Mouse (Mus musculus) forebrain, embryonic 11.5 days (tissue): ENCODE measurements around the gene Dhx8. TPM values are rescaled to one million over a fixed set of nuclear protein-coding genes. Genes with fewer than 3 reads are reported as not detected.
A peak's percentile ranks its signal among the peaks of the same experiment; 100 is the strongest.

ENCODE experiments used
- ATAC-seq: fragments of 200-750 bp; cut with Nextera tagmentation; replicated peaks from 2 replicates; pipeline ENCODE4 v1.8.0; 2017; ENCODE audit warnings: moderate TSS enrichment; ENCODE audit not compliant: low FRiP score
- DNase-seq: peaks from one replicate; pipeline ENCODE4 v3.0.0-alpha.2; 2017; ENCODE audit warnings: low spot score
- H3K27ac ChIP-seq: fragments of 300-500 bp; sonication (generic); 2 replicates; pipeline ENCODE4 v1.5.1; 2014; ENCODE audit warnings: low read depth, low read length
- H3K27me3 ChIP-seq: fragments of 300-500 bp; sonication (generic); 2 replicates; pipeline ENCODE4 v1.6.1; 2014; ENCODE audit warnings: mild to moderate bottlenecking, low read length, mixed read lengths; ENCODE audit not compliant: control insufficient read depth, insufficient read depth
- H3K36me3 ChIP-seq: fragments of 300-500 bp; sonication (generic); 2 replicates; pipeline ENCODE4 v1.6.1; 2014; ENCODE audit warnings: mild to moderate bottlenecking, low read length, moderate library complexity, mixed read lengths; ENCODE audit not compliant: control insufficient read depth, insufficient read depth
- H3K4me1 ChIP-seq: fragments of 300-500 bp; sonication (generic); replicated peaks from 2 replicates; pipeline ENCODE4 v1.6.1; 2014; ENCODE audit warnings: low read length, mixed read lengths; ENCODE audit not compliant: control insufficient read depth, insufficient read depth
- H3K4me2 ChIP-seq: fragments of 300-500 bp; sonication (generic); 2 replicates; pipeline ENCODE4 v1.6.1; 2014; ENCODE audit warnings: low read depth, mild to moderate bottlenecking, low read length, moderate library complexity, mixed read lengths; ENCODE audit not compliant: severe bottlenecking
- H3K4me3 ChIP-seq: fragments of 300-500 bp; sonication (generic); 2 replicates; pipeline ENCODE4 v1.5.1; 2014; ENCODE audit warnings: low read depth, low read length
- H3K9ac ChIP-seq: fragments of 300-500 bp; sonication (generic); 2 replicates; pipeline ENCODE4 v1.6.1; 2014; ENCODE audit warnings: low read length
- H3K9me3 ChIP-seq: fragments of 300-500 bp; sonication (generic); 2 replicates; pipeline ENCODE4 v1.6.1; 2016; ENCODE audit warnings: low read length, mixed read lengths; ENCODE audit not compliant: control insufficient read depth
- WGBS: fragments of 180-500 bp; shearing (Covaris S2); extraction: QIAGEN DNeasy Blood & Tissue Kit; methylation state at CpG from one replicate; pipeline ENCODE4 v1.1.7; 2014; 5-methylcytosine and 5-hydroxymethylcytosine counted together
- polyA plus RNA-seq: library from polyadenylated mRNA; unstranded; fragments of >200 nt; fragmentation: Nextera tagmentation; extraction: Ambion mirVana; gene quantifications from 2 replicates; pipeline ENCODE4 v1.2.1, GENCODE M21; 2014

Dhx8 gene
- polyA plus RNA-seq, 1 experiment from 2014 or later = 43.6 TPM

DNA sequence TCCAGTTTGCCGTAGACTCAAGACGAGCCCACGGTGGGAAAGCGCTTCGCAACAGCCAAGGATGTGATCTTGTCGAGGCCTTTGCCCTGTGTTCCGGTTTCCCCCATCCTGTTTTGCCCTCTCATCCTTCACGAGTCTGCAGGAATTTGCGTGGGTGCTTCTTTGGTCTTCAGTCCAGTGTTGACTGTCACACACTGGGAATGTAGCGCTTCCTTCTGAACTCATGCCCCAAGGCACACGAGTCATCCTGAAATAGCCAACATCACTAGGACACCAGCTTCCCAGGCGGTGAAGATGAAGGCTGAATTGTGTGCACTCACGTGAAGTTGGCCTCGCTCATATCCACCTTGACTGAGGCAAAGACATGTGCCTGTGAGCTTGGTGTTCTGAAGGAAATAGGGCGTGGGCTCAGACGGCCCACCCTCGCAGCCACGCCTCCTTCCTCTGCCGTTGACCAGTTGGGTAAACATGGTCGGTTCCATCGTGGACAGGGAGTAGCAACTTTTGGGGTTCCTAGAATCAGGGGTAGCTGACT, 12.7 kb upstream of the Dhx8 start:
- ATAC-seq (no peak), DNase-seq (no peak)
- no peaks in the 10 kb centered on the region for H3K36me3 ChIP-seq
- no peak overlapping the region for H3K9ac ChIP-seq
- no peak overlapping the region for H3K4me3 ChIP-seq
- no peak overlapping the region for H3K4me2 ChIP-seq
- no peak overlapping the region for H3K27ac ChIP-seq
- H3K9me3 ChIP-seq = no peaks in the 10 kb centered on the region
- H3K27me3 ChIP-seq = no peaks in the 10 kb centered on the region
- WGBS = 82% methylated on average over 21 of the region's 21 CpGs
- H3K4me1 ChIP-seq = no peaks in the 10 kb centered on the region

DNA sequence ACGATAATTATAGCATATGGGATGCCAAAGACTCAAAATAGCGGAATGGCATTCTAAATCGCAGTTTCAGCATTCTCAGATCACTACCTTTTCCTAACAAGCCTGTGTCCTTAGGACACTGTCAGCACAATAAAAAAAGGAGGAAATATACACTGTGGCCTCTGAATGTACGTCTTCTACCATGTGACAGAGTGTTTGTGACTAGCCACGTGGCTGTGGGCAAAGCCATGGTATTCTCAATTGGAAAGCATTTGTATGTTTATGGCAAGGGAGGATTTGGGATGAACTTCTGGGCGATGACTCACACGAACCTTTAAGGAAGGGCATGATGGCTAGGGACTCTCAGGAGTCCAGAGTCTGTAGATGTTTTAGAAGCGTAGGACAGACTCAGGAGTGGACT, 7.7 kb upstream of the Dhx8 start:
- H3K4me1 ChIP-seq = no peaks in the 10 kb centered on the region
- H3K9me3 ChIP-seq = no peaks in the 10 kb centered on the region
- H3K27ac ChIP-seq = no peak overlapping the region
- DNase-seq = no peak
- H3K4me2 ChIP-seq = no peak overlapping the region
- no peaks in the 10 kb centered on the region for H3K27me3 ChIP-seq
- ATAC-seq = no peak
- H3K36me3 ChIP-seq = no peaks in the 10 kb centered on the region
- WGBS = 81% methylated on average over 8 of the region's 8 CpGs
- H3K9ac ChIP-seq = no peak overlapping the region
- H3K4me3 ChIP-seq = no peak overlapping the region

DNA sequence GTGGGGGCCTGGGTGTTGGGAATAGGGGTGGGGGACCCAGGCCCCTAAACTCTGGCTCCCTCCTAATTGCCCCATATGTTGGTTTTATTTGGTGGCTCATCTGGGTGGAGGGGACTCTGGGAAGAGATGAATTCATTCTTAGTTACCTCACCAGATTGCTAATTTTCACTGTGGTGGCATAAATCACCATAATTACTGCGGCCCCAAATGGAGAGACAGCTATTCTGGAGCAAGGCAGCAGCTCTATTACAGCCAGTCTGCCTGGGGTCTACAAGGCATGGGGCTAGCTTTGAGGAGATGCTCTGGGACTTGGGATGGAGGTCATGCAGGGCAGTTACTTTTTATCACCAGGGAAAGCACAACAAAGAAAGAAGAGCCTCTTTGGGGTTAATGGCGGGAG, 6.0 kb upstream of the Dhx8 start:
- WGBS = 50% methylated on average over 2 of the region's 2 CpGs
- no peaks in the 10 kb centered on the region for H3K4me1 ChIP-seq
- H3K27me3 ChIP-seq = no peaks in the 10 kb centered on the region
- H3K9me3 ChIP-seq = no peaks in the 10 kb centered on the region
- no peak overlapping the region for H3K4me2 ChIP-seq
- DNase-seq (no peak), ATAC-seq (no peak)
- no peaks in the 10 kb centered on the region for H3K36me3 ChIP-seq
- H3K4me3 ChIP-seq = no peak overlapping the region
- no peak overlapping the region for H3K27ac ChIP-seq
- H3K9ac ChIP-seq = no peak overlapping the region

DNA sequence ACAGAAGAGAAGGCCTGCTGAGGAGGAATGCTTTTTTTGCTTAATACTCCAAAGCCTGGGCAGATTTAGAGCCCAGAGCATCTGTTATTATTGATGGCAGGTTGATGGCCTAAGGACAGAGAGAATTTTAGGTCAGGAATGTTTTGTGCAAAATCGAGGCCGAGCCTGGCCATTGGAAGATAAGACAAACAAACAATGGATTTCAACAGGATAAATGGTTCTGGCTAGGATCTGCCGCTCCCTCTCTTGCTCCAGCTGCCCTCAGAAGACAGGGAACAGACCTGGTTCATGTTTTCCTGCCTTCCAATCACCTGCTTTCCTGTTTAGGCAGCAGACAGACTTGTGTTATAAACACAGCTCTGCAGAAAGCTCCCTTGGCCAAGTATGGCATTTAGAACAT, 3.4 kb upstream of the Dhx8 start:
- H3K27me3 ChIP-seq = no peaks in the 10 kb centered on the region
- no peak overlapping the region for H3K4me3 ChIP-seq
- no peak overlapping the region for H3K4me2 ChIP-seq
- H3K9me3 ChIP-seq = no peaks in the 10 kb centered on the region
- no peak overlapping the region for H3K9ac ChIP-seq
- no peak for ATAC-seq
- no peak overlapping the region for H3K27ac ChIP-seq
- no peak for DNase-seq
- no peaks in the 10 kb centered on the region for H3K36me3 ChIP-seq
- H3K4me1 ChIP-seq = peaks cover 2% of the 10 kb centered on the region; the same call in 1 of the 2 replicates
- 77% methylated on average over 3 of the region's 3 CpGs for WGBS

DNA sequence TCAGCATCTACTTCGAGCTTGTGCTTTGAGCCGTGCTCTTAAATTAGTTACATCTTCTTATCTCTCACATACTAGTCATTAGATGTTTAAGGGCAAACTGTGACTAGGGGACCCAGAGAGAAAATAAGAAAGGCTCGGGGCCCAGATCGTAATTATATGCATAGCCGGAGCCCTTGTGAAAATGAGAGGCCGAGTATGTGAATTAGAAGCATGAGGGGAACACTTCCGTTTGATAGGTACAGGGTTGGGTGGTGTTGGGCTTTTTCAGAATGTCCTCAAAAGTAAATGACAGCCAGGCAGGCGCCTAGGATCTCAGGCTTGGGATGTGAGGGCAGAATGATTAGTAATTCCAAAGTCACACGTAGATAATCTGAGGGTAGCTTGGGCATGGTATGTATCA, 877 bp downstream of the Dhx8 start:
- H3K4me2 ChIP-seq = peak overlapping the region; percentile 86
- ATAC-seq (no peak), DNase-seq (no peak)
- WGBS = 40% methylated on average over 9 of the region's 9 CpGs
- no peaks in the 10 kb centered on the region for H3K9me3 ChIP-seq
- peaks cover 9% of the 10 kb centered on the region; the same call in 1 of the 2 replicates for H3K36me3 ChIP-seq
- H3K27me3 ChIP-seq = no peaks in the 10 kb centered on the region
- H3K4me3 ChIP-seq = peak overlapping the region; percentile 79
- H3K9ac ChIP-seq = peak overlapping the region; percentile 76
- H3K4me1 ChIP-seq = peaks cover 2% of the 10 kb centered on the region; the same call in 1 of the 2 replicates
- no peak overlapping the region for H3K27ac ChIP-seq

DNA sequence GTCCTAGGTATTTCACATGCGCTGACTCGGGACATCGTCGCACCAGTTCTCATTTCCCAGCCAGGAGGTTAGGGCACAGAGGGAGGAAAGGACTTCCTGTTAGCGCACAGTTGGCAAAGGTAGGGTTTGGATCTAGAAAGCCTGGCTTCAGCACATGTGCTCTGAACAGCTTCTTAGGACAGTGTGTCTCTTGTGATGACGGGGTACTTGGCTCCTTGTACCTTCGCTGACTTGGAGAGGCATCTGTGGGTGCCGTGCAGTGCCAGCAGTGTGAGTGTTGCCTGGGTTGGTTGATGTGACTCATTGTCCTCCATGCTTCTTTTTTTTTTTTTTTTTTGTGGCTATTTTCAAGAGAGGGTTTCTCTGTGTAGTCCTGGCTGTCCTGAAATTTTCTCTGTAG, 23.9 kb downstream of the Dhx8 start:
- Histone ChIP-seq H3K4me1 (no peaks in the 10 kb centered on the region), H3K9me3 (no peaks in the 10 kb centered on the region), H3K27me3 (no peaks in the 10 kb centered on the region), H3K27ac (no peak overlapping the region), H3K4me3 (no peak overlapping the region), H3K36me3 (peaks cover 4% of the 10 kb centered on the region), H3K9ac (no peak overlapping the region), H3K4me2 (no peak overlapping the region)
- ATAC-seq (no peak), DNase-seq (no peak)
- WGBS = 94% methylated on average over 8 of the region's 8 CpGs

DNA sequence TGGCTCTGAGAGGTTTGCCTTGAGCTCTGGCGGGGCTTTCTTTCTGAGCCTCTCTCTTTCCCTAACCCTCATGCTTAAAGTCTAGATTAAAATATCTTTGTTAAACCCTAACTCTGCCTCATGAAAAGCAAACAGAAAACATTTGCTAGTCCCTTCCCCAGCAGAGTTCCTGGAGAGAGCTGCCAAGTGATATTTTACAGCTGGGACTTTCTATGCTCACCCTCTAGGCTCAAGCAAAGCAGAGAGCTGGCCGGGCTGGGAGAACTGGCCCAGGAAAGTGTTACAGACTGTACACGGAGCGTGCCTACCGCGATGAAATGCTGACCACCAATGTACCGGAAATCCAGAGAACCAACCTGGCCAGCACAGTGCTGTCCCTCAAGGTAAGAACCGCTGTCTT, 24.6 kb downstream of the Dhx8 start:
- Histone ChIP-seq H3K9ac (no peak overlapping the region), H3K4me2 (no peak overlapping the region), H3K9me3 (no peaks in the 10 kb centered on the region), H3K4me3 (no peak overlapping the region), H3K27ac (no peak overlapping the region), H3K27me3 (no peaks in the 10 kb centered on the region), H3K4me1 (no peaks in the 10 kb centered on the region), H3K36me3 (peaks cover 4% of the 10 kb centered on the region)
- ATAC-seq (no peak), DNase-seq (no peak)
- WGBS = 91% methylated on average over 8 of the region's 8 CpGs

DNA sequence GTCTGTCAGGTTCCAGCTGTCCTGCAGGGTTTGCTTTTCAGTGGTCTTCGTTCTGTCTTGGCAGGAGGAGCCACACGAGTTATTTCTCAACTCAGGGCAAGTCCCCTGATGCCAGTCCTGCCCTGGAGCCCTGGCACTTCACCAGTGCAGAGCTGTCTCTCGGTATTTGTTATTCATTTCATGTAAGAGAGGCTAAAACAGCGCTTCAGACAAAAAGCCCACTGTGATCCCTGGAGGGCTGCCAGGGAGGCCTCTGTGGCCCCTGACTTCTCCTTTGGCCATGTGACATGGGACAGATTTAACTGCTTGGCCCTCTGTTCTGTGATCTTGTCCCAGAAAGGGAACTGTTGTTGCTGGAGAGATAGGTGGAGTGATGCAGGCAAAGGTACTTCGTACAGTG, 25.7 kb downstream of the Dhx8 start:
- no peak overlapping the region for H3K4me3 ChIP-seq
- ATAC-seq (no peak), DNase-seq (no peak)
- no peak overlapping the region for H3K9ac ChIP-seq
- H3K27me3 ChIP-seq = no peaks in the 10 kb centered on the region
- peaks cover 4% of the 10 kb centered on the region for H3K36me3 ChIP-seq
- 85% methylated on average over 5 of the region's 5 CpGs for WGBS
- H3K9me3 ChIP-seq = no peaks in the 10 kb centered on the region
- H3K4me1 ChIP-seq = no peaks in the 10 kb centered on the region
- H3K4me2 ChIP-seq = no peak overlapping the region
- H3K27ac ChIP-seq = no peak overlapping the region

DNA sequence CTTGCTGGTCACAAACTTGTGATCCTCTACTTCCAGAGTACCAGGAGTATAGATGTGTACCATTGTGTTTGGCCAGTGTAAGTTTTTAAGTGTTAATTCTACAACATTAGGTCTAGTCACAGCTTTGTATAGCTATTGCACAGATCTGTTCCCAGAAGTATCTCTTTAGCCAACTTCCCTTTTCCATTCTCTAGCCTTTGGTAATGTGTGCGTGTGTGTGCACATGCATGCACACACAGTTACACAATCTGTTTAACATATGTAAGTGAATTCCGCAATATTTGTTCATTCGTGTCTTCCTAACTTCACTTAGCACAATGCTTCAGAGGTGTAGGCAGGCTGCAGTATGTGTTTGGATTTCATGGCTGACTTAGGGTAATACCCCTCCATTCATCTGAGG, 26.8 kb downstream of the Dhx8 start:
- H3K4me3 ChIP-seq = no peak overlapping the region
- ATAC-seq (no peak), DNase-seq (no peak)
- H3K4me2 ChIP-seq = no peak overlapping the region
- no peaks in the 10 kb centered on the region for H3K27me3 ChIP-seq
- no peak overlapping the region for H3K27ac ChIP-seq
- no peaks in the 10 kb centered on the region for H3K9me3 ChIP-seq
- no peaks in the 10 kb centered on the region for H3K4me1 ChIP-seq
- peaks cover 8% of the 10 kb centered on the region for H3K36me3 ChIP-seq
- 96% methylated on average over 3 of the region's 3 CpGs for WGBS
- no peak overlapping the region for H3K9ac ChIP-seq
